Mouse (Mus musculus) brain, adult 2 months (tissue): ENCODE measurements around the gene Tomm6.
A peak's percentile ranks its signal among the peaks of the same experiment; 100 is the strongest.
"Not testable (repeated sequence)": the region's sequence is repeated elsewhere in the genome, so short reads cannot be mapped to it uniquely, and the experiment has no call there.

Experiments
- DNase-seq: peaks from one replicate; pipeline ENCODE4 v3.0.0; 2011; ENCODE audit warnings: low read depth, low spot score

Tomm6 gene

DNA sequence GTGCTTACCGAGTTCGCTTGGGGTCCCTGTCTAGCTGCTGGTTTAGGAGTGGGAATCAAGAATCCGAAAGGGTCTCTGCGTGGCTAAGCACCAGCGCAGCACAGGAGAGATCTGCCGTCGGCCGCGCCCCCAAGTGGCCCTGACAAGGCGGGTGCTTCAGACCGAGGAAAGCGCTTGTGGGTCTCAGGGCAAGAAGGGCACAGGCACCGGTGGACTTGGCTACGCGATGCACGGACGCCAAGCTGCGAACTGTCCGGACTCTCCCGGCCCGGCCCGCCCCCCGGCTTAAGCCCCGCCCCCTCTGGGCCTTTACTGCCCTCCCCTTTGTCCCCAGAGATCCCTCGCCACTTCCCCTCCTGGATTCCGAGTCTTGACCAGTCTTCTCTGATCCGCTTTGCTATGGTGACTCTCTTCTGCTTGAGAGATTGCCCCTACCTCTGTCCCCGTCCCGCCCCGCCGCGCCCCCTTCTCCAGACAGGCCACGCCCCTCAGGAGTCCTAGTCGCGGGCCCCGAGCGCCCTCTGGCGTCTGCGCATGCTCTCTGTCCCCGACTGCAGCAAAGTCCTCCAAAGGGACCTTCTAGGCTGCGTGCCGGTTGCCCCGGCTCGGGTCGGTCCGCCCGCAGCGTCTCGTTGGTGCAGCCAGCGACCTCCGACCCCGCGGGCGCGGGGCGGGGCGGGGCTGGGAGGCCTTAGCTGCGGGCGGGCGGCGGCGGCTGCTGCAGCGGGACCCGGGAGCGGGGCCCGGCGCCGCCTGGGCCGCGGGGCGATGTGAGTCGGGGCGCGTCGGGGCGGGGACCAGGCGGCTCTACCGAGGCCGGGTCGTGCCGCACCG, 6.5 kb upstream of the Tomm6 start, which contains the start of gene Prickle4:
TSS of gene Prickle4 (minus strand) at position 234 of the 834 bp plus-strand sequence.
- peak; percentile 98 for DNase-seq

DNA sequence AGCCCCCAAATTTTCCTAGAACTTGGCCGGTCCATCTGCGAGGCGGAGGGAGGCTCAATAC, 6.1 kb upstream of the Tomm6 start, which contains the start of gene Gm21981:
TSS of gene Gm21981 (minus strand) at position 14 of the 61 bp plus-strand sequence.
- no peak for DNase-seq

DNA sequence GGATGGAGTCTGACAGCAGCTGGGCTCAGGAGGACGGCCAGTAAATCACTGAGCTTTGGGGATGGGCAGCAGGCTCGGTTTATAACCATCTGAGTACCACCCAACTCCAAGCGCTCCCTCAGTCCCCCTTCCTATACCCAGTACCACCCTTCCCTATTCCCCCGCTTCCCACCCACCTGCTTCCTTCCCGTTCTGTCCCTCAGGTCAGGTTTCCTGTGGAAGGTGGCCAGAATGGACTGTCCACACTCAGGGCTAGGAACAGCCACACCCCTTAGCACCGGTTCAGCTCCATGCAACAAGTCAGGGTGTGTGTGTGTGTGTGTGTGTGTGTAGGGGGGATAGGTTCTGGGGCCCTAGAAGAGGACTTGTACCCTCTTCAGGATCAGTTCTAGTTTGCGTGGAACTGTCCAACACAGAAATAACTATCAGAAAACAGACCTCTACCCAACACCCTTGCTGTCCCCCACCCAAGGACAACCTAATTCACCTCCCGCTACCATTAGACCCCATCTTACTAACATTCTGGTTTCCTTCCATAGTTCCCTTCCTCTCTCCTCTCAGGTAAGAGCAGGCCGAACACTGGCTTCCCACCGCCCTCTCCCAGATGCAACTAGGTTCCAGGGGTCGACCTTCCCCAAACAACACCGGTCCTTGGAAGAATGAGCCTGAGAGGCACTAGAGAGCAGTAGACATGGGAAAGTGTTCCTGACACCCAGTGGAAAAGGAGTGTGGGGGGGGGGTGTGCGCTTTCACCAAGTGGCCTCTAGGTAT, 5.7 kb upstream of the Tomm6 start:
- no peak for DNase-seq

DNA sequence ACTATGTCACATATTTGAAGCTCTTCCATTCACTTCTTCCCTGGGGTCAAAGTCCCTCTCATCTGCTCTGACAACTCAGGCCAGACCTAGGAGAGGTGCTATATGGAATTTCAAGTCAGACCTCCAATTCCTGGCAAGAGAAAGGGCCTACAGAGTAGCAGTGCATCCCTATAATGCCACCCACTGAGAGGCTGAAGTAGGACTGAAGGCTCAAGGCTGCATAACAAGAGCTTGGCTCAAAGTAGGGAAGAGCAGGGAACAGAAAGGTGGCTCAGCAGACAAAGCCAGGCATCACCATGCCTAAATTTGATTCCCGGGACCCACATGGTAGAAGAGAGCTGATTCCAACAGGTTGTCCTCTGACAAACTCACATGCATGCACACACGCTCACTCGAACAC, 3.5 kb upstream of the Tomm6 start:
- DNase-seq: no peak

DNA sequence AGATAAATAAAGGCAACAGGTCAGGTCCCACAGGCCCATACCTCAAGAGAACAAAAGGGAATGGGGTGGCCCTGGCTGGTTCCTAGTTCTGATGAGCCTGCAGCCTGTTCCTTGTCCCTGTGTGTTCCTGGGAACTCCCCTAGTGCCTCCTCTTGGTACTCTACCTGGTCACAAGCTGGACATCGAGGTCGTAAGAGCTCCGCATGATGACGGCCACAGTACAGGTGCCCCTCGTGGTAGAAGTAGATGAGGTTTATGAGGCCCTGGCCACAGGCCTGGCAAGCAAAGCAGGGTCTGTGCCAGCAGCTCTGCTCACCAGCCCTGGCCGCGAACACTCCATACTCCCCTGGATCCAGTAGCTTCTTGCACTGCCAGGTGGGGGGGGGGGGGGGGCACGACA, 1.7 kb upstream of the Tomm6 start:
- DNase-seq: no peak

DNA sequence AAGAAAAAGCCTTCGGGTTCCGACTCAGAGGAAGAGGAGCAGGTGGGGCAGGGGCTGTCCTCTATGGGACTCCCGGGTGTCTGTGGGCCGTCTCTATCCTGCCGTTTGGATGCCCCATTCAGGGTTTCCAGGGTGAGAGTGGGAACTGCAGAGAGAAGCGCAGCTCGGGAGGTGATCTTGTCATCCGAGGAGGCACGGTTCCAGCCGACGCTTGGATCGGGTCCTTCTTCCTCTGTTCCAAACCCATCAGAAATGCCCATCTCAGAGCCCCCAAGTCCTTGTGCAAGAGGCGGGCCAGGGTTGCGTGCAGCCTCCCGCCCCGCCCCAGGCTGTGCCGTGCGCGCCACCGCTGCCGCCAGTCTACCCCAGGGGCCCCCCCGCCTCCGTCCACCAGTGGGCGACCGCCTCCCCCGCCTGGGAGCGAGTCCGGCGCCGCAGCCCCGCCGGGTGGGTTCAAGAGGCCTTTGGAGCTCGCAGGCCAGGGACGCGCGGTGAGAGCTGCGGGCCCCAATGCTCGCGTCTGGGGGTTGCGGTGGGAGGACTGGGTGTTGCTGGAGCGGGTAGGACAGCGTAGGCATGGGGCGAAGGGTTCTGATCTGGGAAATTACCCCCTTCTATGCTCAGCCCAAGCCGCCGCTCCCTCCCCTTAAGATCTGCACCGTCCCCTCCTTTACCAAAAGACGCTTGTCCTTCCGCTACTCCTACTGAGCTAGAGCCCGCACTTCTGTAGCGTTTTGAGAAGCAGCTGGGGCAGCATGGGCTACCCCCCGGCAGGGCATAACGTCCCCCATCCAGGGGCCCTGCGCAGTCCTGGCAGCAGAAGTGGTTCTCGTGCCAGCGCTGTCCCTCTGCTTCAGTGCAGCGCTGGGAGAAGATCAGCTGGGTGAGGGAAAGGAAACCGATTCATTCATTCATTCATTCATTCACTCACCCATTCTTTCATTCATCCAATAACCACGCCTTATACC, 706 bp upstream of the Tomm6 start, which contains the start of gene Frs3:
TSS of gene Frs3 (plus strand) at position 423 of the 968 bp plus-strand sequence.
- DNase-seq: peak; percentile 87

DNA sequence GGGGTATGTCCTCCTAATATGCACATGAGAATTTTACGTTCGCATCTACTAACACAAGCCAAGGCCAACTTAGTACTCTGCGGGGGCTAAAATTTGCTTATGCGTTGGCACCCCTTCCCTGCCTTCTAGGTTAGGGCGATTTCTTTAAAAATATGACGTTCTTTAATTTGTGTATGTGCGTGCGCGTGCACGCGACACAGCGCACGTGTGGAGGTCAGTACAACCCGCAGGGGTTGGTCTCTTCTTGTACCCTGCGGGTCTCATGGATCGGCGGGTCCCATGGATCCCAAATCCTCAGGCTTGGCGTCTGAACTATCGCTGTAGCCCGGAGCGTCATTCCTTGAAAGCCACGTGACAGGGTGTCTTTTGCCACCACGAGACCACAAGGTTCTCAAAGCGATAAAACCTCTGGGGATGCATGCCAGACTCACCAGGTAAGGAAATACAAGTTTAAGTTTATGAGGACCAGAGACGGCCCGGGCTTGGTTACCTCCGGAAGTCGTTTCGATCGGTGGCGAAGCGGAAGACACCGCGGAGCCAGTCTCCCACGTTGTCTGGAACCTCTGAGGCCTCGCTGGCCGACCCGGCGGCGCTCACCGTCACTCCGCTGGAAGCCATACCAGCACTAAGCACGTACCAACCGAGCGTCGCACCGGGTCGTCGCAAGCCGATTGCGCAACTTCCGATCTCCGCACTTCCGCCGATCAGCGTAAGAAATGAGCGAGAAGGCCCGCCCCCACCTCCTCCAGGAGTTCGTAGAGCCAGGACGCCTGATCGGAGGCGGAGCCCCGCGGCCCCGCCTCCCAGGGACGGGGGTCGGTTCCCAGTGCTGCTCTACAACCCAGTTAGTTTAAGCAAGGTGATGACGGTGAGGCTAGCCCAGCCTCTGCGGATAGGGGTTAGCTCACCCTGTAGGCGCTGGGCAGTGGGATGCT, 510 bp downstream of the Tomm6 start:
- peak; percentile 99 for DNase-seq

DNA sequence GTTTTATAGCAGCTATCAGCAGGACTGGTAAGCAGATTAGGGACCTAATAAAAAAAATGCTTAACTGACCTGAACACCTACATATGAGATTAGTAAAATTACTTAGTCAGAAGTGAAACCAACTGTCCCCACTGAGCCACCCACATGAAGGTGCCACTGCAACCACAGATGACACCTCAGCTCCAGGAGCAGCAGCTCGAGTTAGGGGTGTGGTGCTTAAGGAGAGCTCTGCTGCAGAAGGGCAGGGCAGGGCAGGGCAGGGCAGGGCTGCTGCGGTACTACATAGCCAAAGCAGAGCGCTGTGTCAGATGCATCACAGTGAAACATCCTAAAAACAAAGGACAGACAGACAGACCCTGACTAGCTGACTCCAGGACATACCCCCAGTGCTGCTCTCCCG, 5.3 kb downstream of the Tomm6 start:
- DNase-seq: no peak

DNA sequence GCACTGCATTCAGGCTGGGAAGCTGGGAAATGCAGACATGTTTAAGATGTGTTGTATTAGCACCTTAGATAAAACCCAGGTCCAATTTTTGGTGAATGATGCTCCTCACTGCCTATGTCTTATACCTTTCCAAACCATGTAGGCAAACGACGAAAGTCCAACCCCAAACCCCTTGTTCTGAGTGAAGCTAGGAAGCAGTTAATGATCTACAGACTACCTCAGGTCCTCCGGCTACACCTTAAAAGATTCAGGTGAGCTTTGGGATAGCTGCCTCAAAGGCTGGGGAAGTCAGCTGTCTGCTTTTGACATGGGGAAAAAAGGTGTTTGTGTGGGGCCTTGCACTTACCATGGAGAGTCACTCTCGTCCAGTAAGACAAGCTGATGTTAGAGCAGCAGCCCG, 9.5 kb downstream of the Tomm6 start:
- DNase-seq: no peak

DNA sequence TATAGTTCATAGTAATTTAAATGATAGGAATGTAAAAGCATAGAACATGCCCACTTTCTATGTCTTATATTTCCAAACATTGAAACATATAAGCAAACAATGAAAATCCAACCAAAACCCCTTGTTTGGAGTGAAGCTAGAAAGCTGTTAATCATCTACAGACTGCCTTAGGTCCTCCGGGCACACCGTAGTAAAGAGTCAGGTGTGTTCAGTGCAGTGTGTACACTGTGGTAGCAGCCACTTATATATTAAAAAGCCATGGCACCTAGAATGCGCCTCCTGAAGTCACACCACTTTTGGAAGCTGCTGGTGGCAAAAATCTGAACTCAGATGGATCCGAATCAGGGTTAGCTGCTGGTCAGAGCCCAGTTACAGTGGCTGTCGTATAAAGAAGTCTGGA, 9.9 kb downstream of the Tomm6 start:
- DNase-seq: no peak

DNA sequence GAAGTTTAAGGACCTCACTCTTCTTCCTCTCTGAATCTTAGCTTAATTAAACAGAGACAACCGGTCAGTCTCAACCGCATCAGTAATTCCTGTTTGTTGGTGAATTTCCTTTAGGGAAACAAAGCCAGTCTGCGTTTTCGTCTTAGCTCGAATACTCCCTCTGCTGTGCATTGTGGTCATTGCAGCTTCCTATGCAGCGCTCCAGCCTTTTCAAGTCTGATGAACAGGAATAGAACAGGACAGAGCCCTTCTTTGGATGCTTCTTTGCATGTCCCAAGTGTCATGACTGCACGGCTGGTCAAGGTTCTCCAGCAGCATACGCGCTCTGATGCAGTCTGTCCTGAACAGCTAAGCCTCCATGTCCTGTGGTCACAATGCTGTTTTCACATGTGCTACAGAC, 11.6 kb downstream of the Tomm6 start:
- DNase-seq: peak; percentile 87

DNA sequence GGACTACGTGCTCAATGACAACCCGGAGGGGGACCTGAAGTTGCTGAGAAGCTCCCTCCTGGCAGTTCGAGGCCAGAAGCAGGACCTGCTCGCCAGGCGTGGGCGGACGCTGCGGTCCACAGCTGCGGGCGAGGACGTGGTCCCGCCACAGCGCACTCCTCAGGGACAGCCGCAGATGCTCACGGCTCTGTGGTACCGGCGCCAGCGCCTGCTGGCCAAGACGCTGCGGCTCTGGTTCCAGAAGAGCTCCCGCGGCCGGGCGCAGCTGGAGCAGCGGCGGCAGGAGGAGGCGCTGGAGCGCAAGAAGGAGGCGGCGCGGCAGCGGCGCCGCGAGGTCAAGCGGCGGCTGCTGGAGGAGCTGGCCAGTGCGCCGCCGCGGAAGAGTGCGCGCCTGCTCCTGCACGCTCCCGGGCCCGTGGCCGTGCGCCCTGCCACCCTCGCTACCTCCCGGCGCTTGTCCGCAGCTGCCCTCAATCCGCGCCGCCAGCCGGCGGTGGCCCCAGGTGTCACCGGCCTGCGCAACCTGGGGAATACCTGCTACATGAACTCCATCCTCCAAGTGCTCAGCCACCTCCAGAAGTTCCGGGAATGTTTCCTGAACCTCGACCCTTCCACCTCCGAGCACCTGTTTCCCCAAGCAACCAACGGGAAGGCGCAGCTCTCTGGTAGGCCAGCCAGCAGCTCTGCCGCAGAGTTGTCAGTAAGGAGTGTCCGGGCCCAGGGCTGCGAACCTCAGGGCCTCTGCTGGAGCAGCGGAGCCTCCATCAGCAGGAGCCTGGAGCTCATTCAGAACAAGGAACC, 15.7 kb downstream of the Tomm6 start:
- DNase-seq: peak; percentile 71

DNA sequence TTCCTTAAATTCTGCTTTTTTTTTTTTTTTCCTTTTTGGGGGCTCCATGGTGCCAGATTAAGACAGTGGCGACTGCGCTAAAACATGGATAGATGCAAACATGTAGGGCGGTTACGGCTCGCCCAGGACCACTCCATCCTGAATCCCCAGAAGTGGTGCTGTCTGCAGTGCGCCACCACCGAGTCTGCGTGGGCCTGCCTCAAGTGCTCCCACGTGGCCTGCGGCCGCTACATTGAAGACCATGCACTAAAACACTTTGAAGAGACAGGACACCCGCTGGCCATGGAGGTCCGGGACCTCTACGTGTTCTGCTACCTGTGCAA, 16.2 kb downstream of the Tomm6 start:
- peak; percentile 47 for DNase-seq

DNA sequence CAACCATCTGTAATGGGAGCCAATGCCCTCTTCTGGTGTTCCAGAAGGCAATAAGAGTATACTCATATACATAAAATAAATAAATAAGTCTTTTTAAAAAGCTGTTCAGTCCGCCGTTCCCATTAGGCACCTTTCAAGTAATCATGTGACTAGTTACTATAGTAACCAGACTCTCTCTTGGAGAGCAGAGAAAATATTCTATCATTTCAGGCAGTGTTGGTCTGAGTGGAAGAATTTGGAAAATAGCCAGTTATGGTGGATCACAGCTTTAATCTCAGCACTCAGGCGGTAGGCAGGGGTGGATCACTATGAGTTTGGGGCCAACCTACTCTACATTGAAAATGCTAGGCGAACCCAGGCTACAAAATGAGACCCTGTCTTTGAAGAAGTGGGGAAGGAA, 19.0 kb downstream of the Tomm6 start:
- DNase-seq: peak; percentile 30

DNA sequence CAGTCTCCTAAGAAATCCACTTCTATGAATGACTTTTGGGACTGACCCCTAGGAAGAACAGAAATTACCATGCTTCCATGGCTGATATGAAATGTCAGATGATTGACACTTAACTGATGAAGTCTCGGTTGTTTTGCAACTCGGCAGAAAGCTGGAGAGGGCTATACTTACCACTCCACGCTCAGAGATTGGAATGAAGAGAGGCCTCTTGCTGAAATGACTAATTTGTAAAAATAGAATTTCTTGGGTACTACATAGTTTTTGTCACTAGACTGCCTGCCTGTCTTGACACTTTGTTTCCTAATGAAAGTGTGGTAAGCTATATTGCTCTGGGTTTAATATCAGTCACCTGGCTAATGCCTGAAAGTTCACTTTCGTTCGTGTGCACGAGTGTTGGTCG, 23.7 kb downstream of the Tomm6 start:
- DNase-seq: no peak

DNA sequence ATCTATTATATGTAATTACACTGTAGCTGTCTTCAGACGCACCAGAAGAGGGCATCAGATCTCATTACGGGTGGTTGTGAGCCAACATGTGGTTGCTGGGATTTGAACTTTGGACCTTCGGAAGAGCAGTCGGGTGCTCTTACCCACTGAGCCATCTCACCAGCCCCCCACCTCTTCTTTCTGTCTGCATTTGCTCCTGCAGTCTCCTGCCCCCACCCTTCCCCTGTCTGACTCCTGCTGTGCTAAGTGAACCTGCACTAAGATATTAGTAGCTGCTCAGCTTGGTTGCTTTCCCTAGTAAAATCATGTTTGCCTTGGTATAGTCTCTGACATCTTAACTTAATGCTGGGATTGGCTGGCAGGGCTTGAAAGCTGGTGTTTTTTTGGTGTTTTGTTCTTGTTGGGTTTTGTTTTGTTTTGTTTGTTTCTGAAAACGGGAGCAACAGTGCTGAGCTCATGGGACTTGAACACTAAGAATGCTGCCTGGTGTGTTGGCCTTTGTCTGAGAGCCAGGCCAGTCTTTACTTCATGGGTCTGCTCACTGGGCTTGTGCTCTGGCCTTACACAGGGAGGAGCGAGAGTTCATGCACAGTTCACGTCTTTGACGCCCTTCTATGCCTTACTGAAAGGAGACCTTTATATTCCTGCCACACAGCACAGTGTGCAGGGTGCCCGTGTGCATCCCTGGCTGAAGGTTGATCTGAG, 25.0 kb downstream of the Tomm6 start:
- no peak for DNase-seq

DNA sequence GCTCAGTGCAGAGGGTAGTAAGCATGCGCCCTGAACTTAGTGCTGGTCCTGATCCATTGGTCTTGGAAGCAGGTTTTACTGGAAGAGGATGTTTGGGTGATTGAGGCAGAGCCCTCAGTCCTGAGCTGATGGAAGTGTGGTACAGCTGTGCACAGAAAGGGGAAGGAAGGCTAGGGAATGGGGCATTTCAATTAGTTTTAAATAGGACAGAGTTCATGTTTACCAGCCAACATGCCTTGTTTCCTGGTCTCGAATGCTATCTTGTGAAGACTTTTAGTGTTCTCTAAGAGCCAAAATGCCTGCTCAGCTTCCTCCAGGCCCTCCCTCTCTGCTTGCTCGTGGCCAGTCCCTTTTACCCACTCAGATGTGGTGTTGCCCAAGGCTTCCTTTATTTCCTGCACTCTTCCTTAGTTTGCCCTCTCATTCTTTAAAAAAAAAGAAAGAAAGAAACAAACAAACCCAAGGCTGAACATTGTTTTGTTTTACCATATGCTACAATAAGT, 29.4 kb downstream of the Tomm6 start:
- DNase-seq: no peak

DNA sequence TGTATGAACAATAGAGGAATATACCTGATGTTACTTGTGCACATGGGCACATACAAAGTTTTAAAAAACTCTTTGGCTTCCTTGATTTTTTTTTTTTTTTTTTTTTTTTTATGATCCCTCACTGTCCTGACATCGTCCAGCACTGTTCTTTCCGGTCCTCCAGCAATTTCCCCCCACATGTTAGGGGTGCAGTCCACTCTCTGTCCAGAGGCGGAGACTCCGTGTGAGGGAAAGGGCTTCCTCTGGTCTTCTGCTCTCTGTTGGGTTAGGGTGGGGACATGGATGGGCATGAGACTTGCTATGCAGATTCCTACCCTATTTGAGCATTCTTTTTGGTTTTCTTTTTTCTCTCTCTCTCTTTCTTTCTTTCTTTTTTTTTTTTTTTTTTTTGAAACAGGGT, 30.3 kb downstream of the Tomm6 start:
- no peak for DNase-seq

DNA sequence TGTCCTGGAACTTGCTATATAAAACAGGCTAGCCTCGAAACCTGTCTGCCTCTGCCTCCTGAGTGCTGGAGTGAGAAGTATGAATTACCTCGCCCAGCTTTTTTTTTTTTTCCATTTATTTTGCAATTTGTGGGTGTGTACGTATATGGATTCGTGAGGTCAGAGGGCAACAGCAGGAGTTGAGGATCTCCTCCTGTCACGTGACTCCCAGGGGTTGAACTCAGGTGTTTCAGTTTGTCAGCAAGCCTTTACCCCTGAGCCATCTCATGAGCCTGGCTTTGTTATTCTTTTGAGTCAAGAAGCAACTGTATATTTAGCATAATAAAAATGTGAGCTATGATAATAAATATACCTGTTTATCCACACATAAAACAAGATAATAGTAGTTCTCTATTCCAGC, 32.5 kb downstream of the Tomm6 start:
- no peak for DNase-seq

DNA sequence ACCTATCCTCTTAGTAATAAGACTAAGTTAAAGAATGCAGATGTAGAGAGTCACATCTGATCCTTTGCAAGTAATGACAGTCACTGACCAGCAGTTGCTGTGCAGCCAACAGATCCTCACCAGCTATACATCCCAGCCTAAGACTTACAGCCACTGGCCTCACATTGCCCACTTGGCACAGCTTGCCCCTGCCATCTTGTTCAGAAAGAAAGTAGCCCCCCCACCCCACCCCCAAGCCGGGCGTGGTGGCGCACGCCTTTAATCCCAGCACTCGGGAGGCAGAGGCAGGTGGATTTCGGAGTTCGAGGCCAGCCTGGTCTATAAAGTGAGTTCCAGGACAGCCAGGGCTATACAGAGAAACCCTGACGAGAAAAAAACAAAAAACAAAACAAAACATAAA, 33.8 kb downstream of the Tomm6 start:
- not testable (repeated sequence) for DNase-seq
